Mouse (Mus musculus) hindbrain, embryonic 12.5 days (tissue): Measurements from ENCODE around the gene Numa1. TPM values are rescaled to one million over a fixed set of nuclear protein-coding genes. Genes with fewer than 3 reads are reported as not detected.
"Not testable (repeated sequence)": the region's sequence is repeated elsewhere in the genome, so short reads cannot be mapped to it uniquely, and the experiment has no call there.

Source experiments
- ATAC-seq: fragments of 200-750 bp; cut with Nextera tagmentation; 2 replicates; pipeline ENCODE4 v1.8.0; 2017; ENCODE audit warnings: moderate TSS enrichment; ENCODE audit not compliant: low FRiP score
- H3K27ac ChIP-seq: fragments of 300-500 bp; sonication (generic); 2 replicates; pipeline ENCODE4 v1.5.1; 2016; ENCODE audit warnings: mild to moderate bottlenecking
- H3K27me3 ChIP-seq: fragments of 300-500 bp; sonication (generic); 2 replicates; pipeline ENCODE4 v1.6.1; 2016; ENCODE audit warnings: mild to moderate bottlenecking
- H3K36me3 ChIP-seq: fragments of 300-500 bp; sonication (generic); 2 replicates; pipeline ENCODE4 v1.6.1; 2016; ENCODE audit warnings: mild to moderate bottlenecking
- H3K4me1 ChIP-seq: fragments of 300-500 bp; sonication (generic); 2 replicates; pipeline ENCODE4 v1.6.1; 2016
- H3K4me2 ChIP-seq: fragments of 300-500 bp; sonication (generic); replicated peaks from 2 replicates; pipeline ENCODE4 v1.6.1; 2016; ENCODE audit warnings: mild to moderate bottlenecking
- H3K4me3 ChIP-seq: fragments of 300-500 bp; sonication (generic); 2 replicates; pipeline ENCODE4 v1.5.1; 2016; ENCODE audit warnings: mild to moderate bottlenecking
- H3K9ac ChIP-seq: fragments of 300-500 bp; sonication (generic); 2 replicates; pipeline ENCODE4 v1.6.1; 2016; ENCODE audit warnings: mild to moderate bottlenecking, moderate library complexity
- H3K9me3 ChIP-seq: fragments of 300-500 bp; sonication (generic); replicated peaks from 2 replicates; pipeline ENCODE4 v1.6.1; 2016; ENCODE audit warnings: mild to moderate bottlenecking
- WGBS: fragments of 180-500 bp; shearing (Covaris S2); methylation state at CpG from one replicate; pipeline ENCODE4 v1.1.7; 2016; 5-methylcytosine and 5-hydroxymethylcytosine counted together
- polyA plus RNA-seq: library from polyadenylated mRNA; unstranded; fragments of >200 nt; fragmentation: Nextera tagmentation; extraction: Ambion mirVana; gene quantifications from 2 replicates; pipeline ENCODE4 v1.2.1, GENCODE M21; 2016

Numa1 gene
- polyA plus RNA-seq, 1 experiment from 2014 or later, result 100 TPM

GRCm38 (mm10) chr7:101939758-101940157 is 5.8 kb downstream of the Numa1 start:
- H3K27ac ChIP-seq, result no peak overlapping the region
- H3K27me3 ChIP-seq, result no peaks in the 10 kb centered on the region
- H3K4me1 ChIP-seq, result peaks cover 14% of the 10 kb centered on the region
- H3K4me3 ChIP-seq, result no peak overlapping the region
- no peak overlapping the region for H3K4me2 ChIP-seq
- WGBS, result 93% methylated on average over 4 of the region's 4 CpGs
- no peaks in the 10 kb centered on the region for H3K36me3 ChIP-seq
- no peak overlapping the region for H3K9ac ChIP-seq
- no peak for ATAC-seq
- no peaks in the 10 kb centered on the region for H3K9me3 ChIP-seq

- not testable (repeated sequence) for H3K4me3 ChIP-seq, H3K4me2 ChIP-seq
These were observed 15.1 kb downstream of the Numa1 start for GRCm38 (mm10) chr7:101949008-101949407.

GRCm38 (mm10) chr7:101951648-101952047 is 17.7 kb downstream of the Numa1 start:
- ATAC-seq, result no peak
- Histone ChIP-seq H3K4me1 (no peaks in the 10 kb centered on the region), H3K27ac (no peak overlapping the region), H3K27me3 (no peaks in the 10 kb centered on the region), H3K4me3 (no peak overlapping the region), H3K9me3 (no peaks in the 10 kb centered on the region), H3K36me3 (0 out of 2 replicates have a peak, but pooled peaks cover 3% of the 10 kb centered on the region), H3K9ac (no peak overlapping the region), H3K4me2 (no peak overlapping the region)
- 77% methylated on average over 1 of the region's 1 CpGs for WGBS

More at GRCm38 (mm10) chr7:101949008-101949407, 15.1 kb downstream of the Numa1 start:
- not testable (repeated sequence) for ATAC-seq, H3K27me3 ChIP-seq, H3K4me1 ChIP-seq, H3K36me3 ChIP-seq, H3K9me3 ChIP-seq, H3K9ac ChIP-seq, H3K27ac ChIP-seq
- WGBS, result 92% methylated on average over 5 of the region's 5 CpGs

- Histone ChIP-seq H3K27ac (no peak overlapping the region), H3K4me2 (no peak overlapping the region), H3K27me3 (no peaks in the 10 kb centered on the region), H3K4me1 (no peaks in the 10 kb centered on the region), H3K36me3 (0 out of 2 replicates have a peak, but pooled peaks cover 3% of the 10 kb centered on the region), H3K9me3 (no peaks in the 10 kb centered on the region), H3K4me3 (no peak overlapping the region), H3K9ac (no peak overlapping the region)
- WGBS, result 78% methylated on average over 2 of the region's 2 CpGs
- no peak for ATAC-seq
These were observed 18.2 kb downstream of the Numa1 start for GRCm38 (mm10) chr7:101952098-101952497.

GRCm38 (mm10) chr7:101954163-101954562 is 20.3 kb downstream of the Numa1 start:
- 97% methylated on average over 2 of the region's 2 CpGs for WGBS
- Histone ChIP-seq H3K27ac (no peak overlapping the region), H3K4me1 (no peaks in the 10 kb centered on the region), H3K27me3 (no peaks in the 10 kb centered on the region), H3K9me3 (no peaks in the 10 kb centered on the region), H3K4me2 (no peak overlapping the region), H3K9ac (no peak overlapping the region), H3K4me3 (no peak overlapping the region), H3K36me3 (no peaks in the 10 kb centered on the region)
- ATAC-seq, result no peak

DNA sequence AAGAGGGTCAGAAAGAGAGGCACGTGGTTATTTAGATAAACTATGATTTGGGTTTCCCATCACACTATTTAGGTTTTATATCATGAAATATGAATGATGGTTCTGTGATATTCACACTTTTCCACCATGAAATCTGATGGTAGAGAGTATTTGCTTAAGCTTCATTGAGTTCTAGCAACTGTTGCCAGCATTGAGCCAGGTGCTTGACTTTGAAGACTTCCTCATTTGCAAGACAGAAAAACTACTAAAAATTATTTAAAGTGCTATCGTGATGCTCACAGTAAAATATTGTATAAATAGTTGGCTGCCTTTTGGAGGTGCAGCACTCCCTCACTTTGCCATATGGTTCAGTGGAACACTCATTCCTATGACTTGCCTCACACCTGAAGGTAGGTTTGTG is 21.4 kb downstream of the Numa1 start:
- no peak overlapping the region for H3K4me3 ChIP-seq
- WGBS, result 96% methylated on average over 2 of the region's 2 CpGs
- H3K27me3 ChIP-seq, result no peaks in the 10 kb centered on the region
- no peak overlapping the region for H3K27ac ChIP-seq
- H3K9me3 ChIP-seq, result no peaks in the 10 kb centered on the region
- H3K9ac ChIP-seq, result no peak overlapping the region
- H3K4me2 ChIP-seq, result no peak overlapping the region
- H3K4me1 ChIP-seq, result no peaks in the 10 kb centered on the region
- no peak for ATAC-seq
- H3K36me3 ChIP-seq, result no peaks in the 10 kb centered on the region

DNA sequence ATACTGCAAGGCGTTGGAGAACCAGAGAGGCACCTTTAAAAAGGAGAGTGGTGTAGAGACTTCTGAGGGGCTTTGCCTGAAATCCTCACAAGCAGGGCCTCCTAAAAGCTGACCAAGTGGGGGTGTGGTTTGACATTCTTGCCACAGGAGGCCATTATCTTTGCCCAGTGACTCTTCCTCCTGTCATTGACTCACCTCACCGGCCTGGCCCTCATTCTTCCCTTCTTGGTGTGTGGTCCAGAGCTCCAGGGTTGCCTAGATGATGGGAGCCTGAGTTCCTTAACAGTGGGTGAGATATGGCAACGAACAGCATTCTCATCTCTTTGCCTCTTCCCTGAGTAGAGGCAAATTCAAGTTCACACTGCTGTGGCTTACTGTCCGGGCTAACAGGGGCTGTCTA is 22.0 kb downstream of the Numa1 start:
- Histone ChIP-seq H3K27me3 (no peaks in the 10 kb centered on the region), H3K4me1 (no peaks in the 10 kb centered on the region), H3K4me3 (no peak overlapping the region), H3K9ac (no peak overlapping the region), H3K27ac (no peak overlapping the region), H3K36me3 (no peaks in the 10 kb centered on the region), H3K9me3 (no peaks in the 10 kb centered on the region), H3K4me2 (no peak overlapping the region)
- 59% methylated on average over 4 of the region's 4 CpGs for WGBS
- no peak for ATAC-seq

DNA sequence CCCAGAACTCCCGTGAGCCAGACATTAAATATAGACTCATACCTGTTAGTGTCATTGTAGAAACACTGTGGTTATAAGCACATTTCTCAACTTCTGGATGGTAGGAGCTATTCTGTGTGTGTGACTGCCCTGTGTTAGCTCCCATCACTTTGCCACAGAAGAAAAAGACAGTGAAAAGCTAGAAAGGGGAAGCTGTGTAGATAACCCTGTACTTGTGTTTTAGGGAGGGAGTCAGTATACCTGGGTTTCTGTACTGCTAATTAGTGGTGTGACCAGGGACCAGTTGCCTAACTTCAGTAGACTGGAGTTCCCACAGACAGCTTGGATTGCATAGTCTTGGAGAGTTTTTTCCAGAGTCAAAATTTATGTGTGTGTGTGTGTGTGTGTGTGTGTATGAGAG is 22.6 kb downstream of the Numa1 start:
- Histone ChIP-seq H3K4me1 (no peaks in the 10 kb centered on the region), H3K36me3 (no peaks in the 10 kb centered on the region), H3K4me2 (no peak overlapping the region), H3K9ac (no peak overlapping the region), H3K9me3 (no peaks in the 10 kb centered on the region), H3K27me3 (no peaks in the 10 kb centered on the region), H3K27ac (no peak overlapping the region), H3K4me3 (no peak overlapping the region)
- 93% methylated on average over 1 of the region's 1 CpGs for WGBS
- ATAC-seq, result no peak

- Histone ChIP-seq H3K27me3 (no peaks in the 10 kb centered on the region), H3K4me3 (no peak overlapping the region), H3K4me1 (no peaks in the 10 kb centered on the region), H3K27ac (no peak overlapping the region), H3K4me2 (no peak overlapping the region), H3K36me3 (no peaks in the 10 kb centered on the region), H3K9me3 (no peaks in the 10 kb centered on the region), H3K9ac (no peak overlapping the region)
- ATAC-seq, result no peak
- 92% methylated on average over 5 of the region's 5 CpGs for WGBS
These were observed 23.0 kb downstream of the Numa1 start for GRCm38 (mm10) chr7:101956911-101957310.

DNA sequence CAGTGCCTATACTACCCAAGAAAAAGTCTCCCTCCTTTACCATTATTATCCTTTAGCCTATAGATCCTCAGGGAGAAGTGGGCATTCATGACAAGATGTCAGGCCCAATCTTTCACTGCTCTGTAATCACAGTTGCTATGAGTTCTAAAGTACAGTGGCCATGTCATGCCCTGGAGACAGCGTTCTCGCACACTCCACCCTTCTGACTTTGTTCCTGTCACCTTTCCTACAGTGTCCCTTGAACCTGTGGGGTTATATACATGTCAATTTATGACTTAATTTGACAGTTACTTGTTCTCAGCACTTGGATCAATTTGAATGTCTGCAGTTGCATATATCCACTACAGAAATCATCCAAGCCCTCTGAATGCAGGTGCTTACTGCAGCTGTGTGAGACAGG is 28.9 kb downstream of the Numa1 start:
- no peak overlapping the region for H3K9ac ChIP-seq
- no peaks in the 10 kb centered on the region for H3K9me3 ChIP-seq
- H3K4me1 ChIP-seq, result no peaks in the 10 kb centered on the region
- no peak overlapping the region for H3K4me3 ChIP-seq
- no peak for ATAC-seq
- no peak overlapping the region for H3K27ac ChIP-seq
- no peaks in the 10 kb centered on the region for H3K27me3 ChIP-seq
- H3K36me3 ChIP-seq, result no peaks in the 10 kb centered on the region
- 96% methylated on average over 2 of the region's 2 CpGs for WGBS
- H3K4me2 ChIP-seq, result no peak overlapping the region

GRCm38 (mm10) chr7:101963621-101964020 is 29.7 kb downstream of the Numa1 start:
- 96% methylated on average over 2 of the region's 2 CpGs for WGBS
- Histone ChIP-seq H3K4me2 (no peak overlapping the region), H3K4me3 (no peak overlapping the region), H3K9me3 (no peaks in the 10 kb centered on the region), H3K4me1 (peaks cover under 1% of the 10 kb centered on the region; the same call in 1 of the 2 replicates), H3K27me3 (no peaks in the 10 kb centered on the region), H3K9ac (no peak overlapping the region), H3K36me3 (no peaks in the 10 kb centered on the region), H3K27ac (no peak overlapping the region)
- ATAC-seq, result no peak

DNA sequence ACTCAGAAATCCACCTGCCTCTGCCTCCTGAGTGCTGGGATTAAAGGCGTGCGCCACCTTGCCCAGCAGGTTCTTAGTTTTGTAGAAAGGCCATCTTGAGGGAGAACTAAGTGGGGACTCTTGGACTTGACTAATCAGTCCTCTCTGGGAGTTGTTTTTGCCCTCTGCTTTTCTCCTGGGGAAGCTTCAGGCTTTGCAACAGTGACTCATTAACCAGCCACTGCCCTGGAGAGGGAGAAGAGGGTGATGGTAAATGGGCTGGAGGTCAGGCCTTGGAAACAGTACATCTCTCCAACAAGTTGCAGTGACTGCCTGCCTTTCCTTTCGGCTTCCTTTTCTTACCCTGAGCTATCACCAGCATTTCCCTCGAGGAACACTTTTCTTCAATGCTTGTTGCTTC is 30.6 kb downstream of the Numa1 start:
- H3K9me3 ChIP-seq, result no peaks in the 10 kb centered on the region
- ATAC-seq, result no peak
- H3K4me3 ChIP-seq, result no peak overlapping the region
- peaks cover 7% of the 10 kb centered on the region for H3K4me1 ChIP-seq
- H3K27ac ChIP-seq, result no peak overlapping the region
- no peaks in the 10 kb centered on the region for H3K36me3 ChIP-seq
- H3K9ac ChIP-seq, result no peak overlapping the region
- no peaks in the 10 kb centered on the region for H3K27me3 ChIP-seq
- H3K4me2 ChIP-seq, result no peak overlapping the region
- WGBS, result 93% methylated on average over 4 of the region's 4 CpGs

DNA sequence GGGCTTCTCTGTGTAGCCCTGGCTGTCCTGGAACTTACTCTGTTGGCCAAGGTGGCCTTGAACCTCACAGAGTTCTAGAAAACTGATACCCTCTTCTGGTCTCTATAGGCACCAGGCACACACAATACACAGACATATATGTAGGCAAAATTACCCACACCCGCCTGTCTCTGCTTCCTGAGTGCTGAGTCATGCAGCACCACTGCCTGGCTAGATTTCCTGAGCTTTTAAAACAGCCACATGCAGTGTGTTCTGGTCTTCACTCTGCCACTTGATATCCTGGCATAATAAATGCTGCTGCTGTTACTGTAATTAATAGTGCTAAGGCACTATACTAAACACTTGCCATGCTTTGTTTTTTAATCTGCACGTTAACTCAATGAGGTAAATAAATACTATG is 31.7 kb downstream of the Numa1 start:
- H3K27me3 ChIP-seq, result no peaks in the 10 kb centered on the region
- peaks cover 7% of the 10 kb centered on the region for H3K4me1 ChIP-seq
- no peaks in the 10 kb centered on the region for H3K36me3 ChIP-seq
- no peak overlapping the region for H3K4me2 ChIP-seq
- no peak overlapping the region for H3K9ac ChIP-seq
- H3K4me3 ChIP-seq, result no peak overlapping the region
- no peak for ATAC-seq
- 82% methylated on average over 2 of the region's 2 CpGs for WGBS
- no peaks in the 10 kb centered on the region for H3K9me3 ChIP-seq
- H3K27ac ChIP-seq, result no peak overlapping the region
